Mouse (Mus musculus): ENCODE results near the gene Morf4l1.

- TF ChIP-seq POLR2A (IDR thresholded peaks at IDR 0.05; ENCODE audit: borderline replicate concordance, extremely low read depth, insufficient read depth, insufficient read length, poor library complexity, severe bottlenecking) (no peak), CTCF (IDR thresholded peaks at IDR 0.05; ENCODE audit: borderline replicate concordance, extremely low read depth, insufficient read depth, insufficient read length) (no peak)
Measured at GRCm38 (mm10) chr9:90070174-90070573, 44.4 kb downstream of the Morf4l1 start.
